Mouse (Mus musculus) ES-Bruce4 (cell line): ENCODE results near the gene A930009A15Rik. TPM values are rescaled to one million over a fixed set of nuclear protein-coding genes. Genes with fewer than 3 reads are reported as not detected.

Experiments
- H3K27ac ChIP-seq: 2 replicates; pipeline ENCODE4 v1.5.1; 2012; ENCODE audit warnings: low read length, inconsistent platforms; ENCODE audit not compliant: insufficient read depth
- H3K27me3 ChIP-seq: 2 replicates; pipeline ENCODE4 v1.6.1; 2012; ENCODE audit warnings: mild to moderate bottlenecking, low read length, inconsistent platforms; ENCODE audit not compliant: control insufficient read depth, poor library complexity, insufficient read depth, severe bottlenecking
- H3K36me3 ChIP-seq: 2 replicates; pipeline ENCODE4 v1.6.1; 2012; ENCODE audit warnings: inconsistent platforms, mild to moderate bottlenecking, low read length, moderate library complexity; ENCODE audit not compliant: control insufficient read depth, poor library complexity, insufficient read depth, severe bottlenecking
- H3K4me1 ChIP-seq: one replicate; pipeline ENCODE4 v1.8.1; 2011; ENCODE audit warnings: low read length; ENCODE audit not compliant: control insufficient read depth, insufficient read depth
- H3K4me3 ChIP-seq: 2 replicates; pipeline ENCODE4 v1.5.1; 2011; ENCODE audit warnings: low read depth, mild to moderate bottlenecking, low read length
- H3K9ac ChIP-seq: 2 replicates; pipeline ENCODE4 v1.6.1; 2012; ENCODE audit warnings: low read depth, mild to moderate bottlenecking, inconsistent platforms; ENCODE audit not compliant: poor library complexity, severe bottlenecking
- H3K9me3 ChIP-seq: replicated peaks from 2 replicates; pipeline ENCODE4 v1.6.1; 2012; ENCODE audit warnings: mild to moderate bottlenecking, low read length, inconsistent platforms; ENCODE audit not compliant: control insufficient read depth, poor library complexity, insufficient read depth, severe bottlenecking
- CTCF ChIP-seq: IDR thresholded peaks from one replicate; pipeline ENCODE4 v1.8.1; 2011; ENCODE audit warnings: low read depth, low read length
- EP300 ChIP-seq: IDR thresholded peaks from 2 replicates; pipeline ENCODE4 v1.6.1; 2011; ENCODE audit warnings: low read depth, low read length; ENCODE audit not compliant: insufficient read depth
- POLR2A ChIP-seq: IDR thresholded peaks from one replicate; pipeline ENCODE4 v1.8.1; 2011; ENCODE audit warnings: low read length; ENCODE audit not compliant: insufficient read depth
- polyA plus RNA-seq: library from polyadenylated mRNA; stranded (reverse); fragments of >200 nt; gene quantifications from 2 replicates; pipeline ENCODE4 v1.2.4, GENCODE M21; 2011; ENCODE audit warnings: low read depth; ENCODE audit not compliant: missing spikeins, insufficient read depth, insufficient read length

A930009A15Rik gene
- polyA plus RNA-seq, 1 experiment: not detected

DNA sequence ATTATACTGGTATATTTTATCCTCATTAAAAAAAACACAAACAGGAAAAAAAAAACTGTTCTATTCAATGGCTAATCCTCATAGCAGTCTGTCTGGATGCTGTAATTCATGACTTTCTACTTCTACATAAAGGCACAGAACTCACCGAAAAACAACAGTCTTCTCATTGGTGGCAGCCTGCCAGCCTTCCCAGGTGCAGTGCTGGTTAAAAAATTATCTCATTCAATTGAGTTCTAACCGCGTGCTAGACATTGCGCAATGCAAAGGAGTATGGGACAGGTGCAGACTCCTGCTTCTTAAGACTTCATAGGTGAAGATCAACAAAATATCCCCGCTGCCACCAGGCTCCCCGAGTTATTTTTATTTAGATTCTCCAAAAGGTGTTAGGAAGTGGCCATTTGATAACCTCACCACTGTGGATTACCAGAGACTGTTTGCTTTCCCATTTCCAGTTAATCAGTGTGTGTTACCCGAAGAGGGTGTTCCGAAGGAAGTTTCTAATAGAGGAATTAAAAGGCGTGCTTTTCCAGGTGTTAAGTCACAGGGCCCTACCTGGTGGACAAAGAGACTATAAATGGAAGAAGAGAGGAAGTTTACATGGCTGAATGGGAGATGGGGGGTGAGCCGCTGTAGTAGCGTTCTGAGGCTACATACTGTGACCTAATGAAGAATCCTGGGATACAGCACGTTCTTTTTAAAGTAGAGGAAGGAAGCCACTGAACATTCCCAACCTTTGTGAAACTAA is 8.5 kb upstream of the A930009A15Rik start:
- no peak overlapping the region for H3K27ac ChIP-seq
- no peaks in the 10 kb centered on the region for H3K9me3 ChIP-seq
- no peak for TF ChIP-seq EP300
- TF ChIP-seq POLR2A: no peak
- TF ChIP-seq CTCF: no peak
- no peak overlapping the region for H3K9ac ChIP-seq
- no peaks in the 10 kb centered on the region for H3K36me3 ChIP-seq
- no peaks in the 10 kb centered on the region for H3K4me1 ChIP-seq
- no peak overlapping the region for H3K4me3 ChIP-seq
- H3K27me3 ChIP-seq: peaks cover 1% of the 10 kb centered on the region; the same call in 1 of the 2 replicates

DNA sequence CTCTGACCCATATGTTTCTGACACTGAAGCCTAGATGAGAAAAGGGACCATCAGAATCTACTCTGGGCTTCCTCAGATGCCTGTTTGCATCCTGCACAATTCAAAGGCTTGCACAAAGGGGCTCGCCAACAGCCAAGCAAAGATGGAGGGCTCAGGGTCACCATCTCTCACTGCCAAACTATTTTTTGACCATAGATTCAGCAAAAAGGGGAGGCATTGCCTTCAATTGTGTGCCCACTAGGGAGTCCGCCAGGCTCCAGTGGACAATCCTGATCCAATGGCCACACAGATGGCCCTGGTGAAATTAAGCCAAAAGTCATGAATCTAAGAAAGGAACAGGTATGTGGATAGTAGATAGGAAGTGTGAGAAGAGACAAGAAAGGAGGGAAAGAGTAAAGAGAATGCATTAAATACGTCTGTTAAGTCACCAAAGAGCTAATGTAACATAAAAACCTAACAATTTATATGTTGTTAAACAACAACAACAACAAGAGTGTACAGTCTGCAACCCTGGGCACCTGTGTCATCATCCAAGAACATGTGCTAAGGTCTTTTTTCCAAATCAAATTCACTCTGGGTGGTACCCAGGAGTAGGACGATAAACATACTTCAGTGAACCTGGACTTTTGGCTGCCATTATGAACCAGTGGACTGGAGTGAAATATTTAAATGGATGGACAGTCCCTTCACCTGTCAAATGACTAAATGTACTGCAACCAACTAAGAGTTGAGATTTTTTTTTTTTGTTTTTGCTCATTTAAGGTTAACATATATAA is 6.7 kb upstream of the A930009A15Rik start:
- Histone ChIP-seq H3K4me1 (no peaks in the 10 kb centered on the region), H3K27ac (no peak overlapping the region), H3K27me3 (peaks cover 1% of the 10 kb centered on the region; the same call in 1 of the 2 replicates), H3K36me3 (no peaks in the 10 kb centered on the region), H3K9me3 (no peaks in the 10 kb centered on the region), H3K9ac (no peak overlapping the region), H3K4me3 (no peak overlapping the region)
- TF ChIP-seq POLR2A: no peak
- TF ChIP-seq CTCF: no peak
- no peak for TF ChIP-seq EP300

DNA sequence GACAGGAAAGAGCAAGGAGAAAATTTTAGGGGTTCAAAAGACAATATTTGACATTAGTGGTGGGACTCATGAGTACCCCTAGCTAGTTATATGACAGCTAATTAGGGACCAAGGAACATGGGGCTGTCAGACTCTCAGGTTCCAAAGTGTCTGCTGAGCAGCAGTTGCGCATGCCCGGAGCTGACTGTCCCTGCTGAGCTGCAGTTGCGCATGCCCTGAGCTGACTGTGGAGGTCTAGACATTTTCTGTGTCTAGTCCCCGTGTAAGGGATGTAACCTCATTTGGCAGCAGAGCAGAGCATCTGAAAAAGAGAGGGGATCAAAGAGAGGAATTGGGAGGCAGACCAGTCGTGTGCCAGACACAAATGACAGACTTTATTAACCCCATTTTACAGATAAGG is 5.8 kb upstream of the A930009A15Rik start:
- H3K9ac ChIP-seq: no peak overlapping the region
- no peak for TF ChIP-seq POLR2A
- TF ChIP-seq EP300: no peak
- no peak for TF ChIP-seq CTCF
- no peaks in the 10 kb centered on the region for H3K9me3 ChIP-seq

DNA sequence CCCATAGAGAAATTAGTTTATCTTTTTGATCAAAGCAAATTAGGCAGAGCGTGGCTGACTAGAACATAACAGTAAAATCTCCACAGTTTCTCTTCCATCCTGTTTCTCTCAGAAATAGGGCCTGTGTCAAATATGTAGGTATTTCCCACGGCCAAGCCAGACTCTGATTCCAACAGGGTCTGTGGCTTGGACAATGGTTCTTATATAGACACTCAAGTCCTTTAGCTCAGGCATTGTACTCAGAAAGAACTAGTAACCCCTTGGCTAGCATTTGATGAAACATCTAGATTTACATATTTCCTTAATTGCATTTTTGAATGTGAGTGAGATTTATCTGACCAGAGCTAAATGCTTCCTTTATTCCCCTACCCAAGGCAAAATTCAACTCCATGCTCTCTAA is 791 bp downstream of the A930009A15Rik start:
- 0 out of 2 replicates have a peak, but pooled peaks cover 2% of the 10 kb centered on the region for H3K27me3 ChIP-seq

More for the DNA sequence above, 5.8 kb upstream of the A930009A15Rik start:
- Histone ChIP-seq H3K36me3 (no peaks in the 10 kb centered on the region), H3K27ac (no peak overlapping the region), H3K4me3 (no peak overlapping the region), H3K27me3 (peaks cover 1% of the 10 kb centered on the region; the same call in 1 of the 2 replicates), H3K4me1 (no peaks in the 10 kb centered on the region)

DNA sequence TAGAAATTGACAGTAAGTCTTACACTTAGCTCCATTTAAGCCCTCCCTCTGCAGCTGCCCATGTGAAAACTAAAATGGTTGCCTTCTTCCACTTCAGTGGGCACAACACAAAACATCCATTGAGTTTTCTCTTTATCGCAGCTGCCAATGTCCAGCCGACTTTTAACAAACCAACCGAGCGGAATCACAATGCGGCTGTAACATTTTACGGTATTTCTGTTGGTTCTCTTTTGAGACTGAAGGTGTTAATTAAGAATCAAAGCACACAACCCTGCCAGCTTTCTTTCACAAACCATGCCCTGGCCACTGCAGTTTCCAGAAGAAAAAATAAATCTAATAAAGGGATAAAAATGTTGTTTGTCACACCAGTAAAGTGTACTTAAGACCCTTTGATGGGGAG is 1.5 kb downstream of the A930009A15Rik start:
- H3K27ac ChIP-seq: no peak overlapping the region
- H3K4me1 ChIP-seq: no peaks in the 10 kb centered on the region
- H3K36me3 ChIP-seq: no peaks in the 10 kb centered on the region
- no peaks in the 10 kb centered on the region for H3K9me3 ChIP-seq
- H3K9ac ChIP-seq: no peak overlapping the region
- 0 out of 2 replicates have a peak, but pooled peaks cover 2% of the 10 kb centered on the region for H3K27me3 ChIP-seq
- TF ChIP-seq POLR2A: no peak
- TF ChIP-seq EP300: no peak
- no peak for TF ChIP-seq CTCF
- no peak overlapping the region for H3K4me3 ChIP-seq

More for the DNA sequence above, 791 bp downstream of the A930009A15Rik start:
- no peaks in the 10 kb centered on the region for H3K36me3 ChIP-seq
- no peaks in the 10 kb centered on the region for H3K9me3 ChIP-seq
- H3K9ac ChIP-seq: no peak overlapping the region
- TF ChIP-seq CTCF (no peak), POLR2A (no peak), EP300 (no peak)
- no peak overlapping the region for H3K27ac ChIP-seq
- H3K4me3 ChIP-seq: no peak overlapping the region
- no peaks in the 10 kb centered on the region for H3K4me1 ChIP-seq
